Mouse (Mus musculus) forebrain, embryonic 14.5 days (tissue): ENCODE results near the gene Akap8. TPM values are rescaled to one million over a fixed set of nuclear protein-coding genes. Genes with fewer than 3 reads are reported as not detected.
A peak's percentile ranks its signal among the peaks of the same experiment; 100 is the strongest.

Experiments
- ATAC-seq: fragments of 200-750 bp; cut with Nextera tagmentation; 2 replicates; pipeline ENCODE4 v1.8.0; 2017; ENCODE audit warnings: mild to moderate bottlenecking, moderate library complexity
- DNase-seq: peaks from one replicate; pipeline ENCODE4 v3.0.0-alpha.2; 2015; ENCODE audit warnings: low spot score
- H3K27ac ChIP-seq: fragments of 300-500 bp; sonication (generic); 2 replicates; pipeline ENCODE4 v1.5.1; 2014; ENCODE audit warnings: low read depth, mild to moderate bottlenecking, control low read depth, low read length, moderate library complexity
- H3K27me3 ChIP-seq: fragments of 300-500 bp; sonication (generic); replicated peaks from 2 replicates; pipeline ENCODE4 v1.6.1; 2014; ENCODE audit warnings: low read length, control low read depth, mixed read lengths; ENCODE audit not compliant: control insufficient read depth, insufficient read depth
- H3K36me3 ChIP-seq: fragments of 300-500 bp; sonication (generic); 2 replicates; pipeline ENCODE4 v1.6.1; 2014; ENCODE audit warnings: low read length, control low read depth; ENCODE audit not compliant: control insufficient read depth, insufficient read depth
- H3K4me1 ChIP-seq: fragments of 300-500 bp; sonication (generic); 2 replicates; pipeline ENCODE4 v1.6.1; 2014; ENCODE audit warnings: antibody characterized with exemption, low read length, control low read depth; ENCODE audit not compliant: control insufficient read depth, insufficient read depth
- H3K4me2 ChIP-seq: fragments of 300-500 bp; sonication (generic); 2 replicates; pipeline ENCODE4 v1.6.1; 2014; ENCODE audit warnings: mild to moderate bottlenecking, control low read depth, low read length
- H3K4me3 ChIP-seq: fragments of 300-500 bp; sonication (generic); 2 replicates; pipeline ENCODE4 v1.5.1; 2014; ENCODE audit warnings: low read depth, low read length, control low read depth
- H3K9ac ChIP-seq: fragments of 300-500 bp; sonication (generic); 2 replicates; pipeline ENCODE4 v1.6.1; 2014; ENCODE audit warnings: mild to moderate bottlenecking, low read length, control low read depth, moderate library complexity
- H3K9me3 ChIP-seq: fragments of 300-500 bp; sonication (generic); replicated peaks from 2 replicates; pipeline ENCODE4 v1.6.1; 2016; ENCODE audit warnings: low read length, control low read depth, mixed read lengths; ENCODE audit not compliant: control insufficient read depth
- WGBS: fragments of 180-500 bp; shearing (Covaris S2); extraction: QIAGEN DNeasy Blood & Tissue Kit; methylation state at CpG from one replicate; pipeline ENCODE4 v1.1.7; 2014; 5-methylcytosine and 5-hydroxymethylcytosine counted together
- polyA plus RNA-seq: library from polyadenylated mRNA; unstranded; fragments of >200 nt; fragmentation: Nextera tagmentation; extraction: Ambion mirVana; gene quantifications from 2 replicates; pipeline ENCODE4 v1.2.1, GENCODE M21; 2014

Akap8 gene
- polyA plus RNA-seq, 1 experiment from 2014 or later: 33.9 TPM

- H3K9me3 ChIP-seq: no peaks in the 10 kb centered on the region
- peak overlapping the region; percentile 84 for H3K4me2 ChIP-seq
- H3K4me3 ChIP-seq: peak overlapping the region; percentile 92
- H3K9ac ChIP-seq: peak overlapping the region; percentile 96
- H3K4me1 ChIP-seq: peaks cover 10% of the 10 kb centered on the region; the same call in 1 of the 2 replicates
- ATAC-seq (peak; percentile 61), DNase-seq (peak; percentile 68)
- no peaks in the 10 kb centered on the region for H3K36me3 ChIP-seq
- no peaks in the 10 kb centered on the region for H3K27me3 ChIP-seq
- WGBS: under 1% methylated on average over 21 of the region's 41 CpGs
- H3K27ac ChIP-seq: peak overlapping the region; percentile 99
Measured at GRCm38 (mm10) chr17:32283771-32284221, 37.2 kb downstream of the Akap8 start.

GRCm38 (mm10) chr17:32283341-32283740 is 37.7 kb downstream of the Akap8 start:
- peak; percentile 22 for DNase-seq
- WGBS: 10% methylated on average over 7 of the region's 7 CpGs
- Histone ChIP-seq H3K27me3 (no peaks in the 10 kb centered on the region), H3K4me2 (peak overlapping the region; percentile 84), H3K4me3 (peak overlapping the region; percentile 92), H3K4me1 (peaks cover 10% of the 10 kb centered on the region; the same call in 1 of the 2 replicates), H3K9ac (peak overlapping the region; percentile 96), H3K36me3 (no peaks in the 10 kb centered on the region), H3K9me3 (no peaks in the 10 kb centered on the region), H3K27ac (peak overlapping the region; percentile 99)
- no peak; the same call in 1 of the 2 replicates for ATAC-seq

GRCm38 (mm10) chr17:32281611-32282310 is 39.3 kb downstream of the Akap8 start:
- no peak for ATAC-seq
- Histone ChIP-seq H3K9ac (no peak overlapping the region), H3K27ac (no peak overlapping the region), H3K9me3 (no peaks in the 10 kb centered on the region), H3K36me3 (no peaks in the 10 kb centered on the region), H3K4me3 (no peak overlapping the region), H3K27me3 (no peaks in the 10 kb centered on the region), H3K4me1 (peaks cover 10% of the 10 kb centered on the region; the same call in 1 of the 2 replicates), H3K4me2 (0 out of 2 replicates have a peak overlapping the region, but pooled peaks have one; percentile 3)
- no peak for DNase-seq
- 80% methylated on average over 4 of the region's 4 CpGs for WGBS

DNA sequence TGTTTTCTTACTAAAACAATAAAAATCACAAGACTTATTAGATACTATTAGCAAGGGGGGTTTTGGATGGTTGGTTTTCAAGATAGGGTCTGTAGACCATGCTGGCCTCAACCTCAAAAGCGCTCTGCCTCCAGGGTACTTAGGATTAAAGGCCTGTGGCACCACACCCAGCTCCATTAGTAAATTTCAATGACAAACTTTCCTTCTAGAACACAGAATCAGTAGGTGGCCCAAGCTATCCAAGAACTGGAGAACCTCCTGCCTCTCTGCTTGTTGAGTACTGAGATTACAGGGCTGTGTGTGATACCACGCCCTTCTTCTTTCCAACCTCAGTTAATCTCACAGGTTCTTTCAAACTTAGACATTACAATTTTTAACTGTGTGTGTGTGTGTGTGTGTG is 39.9 kb downstream of the Akap8 start:
- no peak overlapping the region for H3K4me3 ChIP-seq
- H3K9ac ChIP-seq: no peak overlapping the region
- no peaks in the 10 kb centered on the region for H3K9me3 ChIP-seq
- no peak for DNase-seq
- WGBS: 94% methylated on average over 2 of the region's 2 CpGs
- no peak overlapping the region for H3K4me2 ChIP-seq
- no peaks in the 10 kb centered on the region for H3K36me3 ChIP-seq
- no peak for ATAC-seq
- no peaks in the 10 kb centered on the region for H3K27me3 ChIP-seq
- H3K4me1 ChIP-seq: peaks cover 10% of the 10 kb centered on the region; the same call in 1 of the 2 replicates
- no peak overlapping the region for H3K27ac ChIP-seq

- Histone ChIP-seq H3K27me3 (no peaks in the 10 kb centered on the region), H3K36me3 (no peaks in the 10 kb centered on the region), H3K9me3 (no peaks in the 10 kb centered on the region), H3K9ac (no peak overlapping the region), H3K4me3 (no peak overlapping the region), H3K4me2 (no peak overlapping the region), H3K27ac (no peak overlapping the region), H3K4me1 (peaks cover 9% of the 10 kb centered on the region; the same call in 1 of the 2 replicates)
- DNase-seq (no peak), ATAC-seq (no peak)
- WGBS: 83% methylated on average over 3 of the region's 3 CpGs
Measured at GRCm38 (mm10) chr17:32280575-32280974, 40.5 kb downstream of the Akap8 start.

DNA sequence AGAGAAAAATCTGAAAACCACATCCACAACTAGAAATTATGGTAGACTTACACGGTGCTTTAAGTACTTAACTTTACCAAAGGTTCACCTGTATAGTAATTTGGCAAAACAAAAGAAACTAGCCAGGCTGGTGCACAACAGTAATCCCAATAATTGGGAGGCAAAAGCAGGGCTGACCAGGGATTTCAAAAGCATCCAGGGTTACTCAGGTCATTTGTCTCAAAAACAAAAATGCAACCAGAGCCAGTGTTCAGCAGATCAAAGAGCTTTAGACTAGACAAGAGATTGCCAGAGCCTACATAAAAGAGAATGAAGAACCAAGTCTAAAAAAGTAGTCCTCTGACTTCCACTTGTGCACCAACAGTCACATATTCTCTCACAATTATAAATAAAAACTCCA is 43.8 kb downstream of the Akap8 start:
- H3K27ac ChIP-seq: no peak overlapping the region
- ATAC-seq (no peak), DNase-seq (no peak)
- no peak overlapping the region for H3K4me2 ChIP-seq
- no peaks in the 10 kb centered on the region for H3K4me1 ChIP-seq
- no peaks in the 10 kb centered on the region for H3K36me3 ChIP-seq
- WGBS: 52% methylated on average over 1 of the region's 1 CpGs
- no peaks in the 10 kb centered on the region for H3K9me3 ChIP-seq
- H3K27me3 ChIP-seq: no peaks in the 10 kb centered on the region
- no peak overlapping the region for H3K4me3 ChIP-seq
- H3K9ac ChIP-seq: no peak overlapping the region

DNA sequence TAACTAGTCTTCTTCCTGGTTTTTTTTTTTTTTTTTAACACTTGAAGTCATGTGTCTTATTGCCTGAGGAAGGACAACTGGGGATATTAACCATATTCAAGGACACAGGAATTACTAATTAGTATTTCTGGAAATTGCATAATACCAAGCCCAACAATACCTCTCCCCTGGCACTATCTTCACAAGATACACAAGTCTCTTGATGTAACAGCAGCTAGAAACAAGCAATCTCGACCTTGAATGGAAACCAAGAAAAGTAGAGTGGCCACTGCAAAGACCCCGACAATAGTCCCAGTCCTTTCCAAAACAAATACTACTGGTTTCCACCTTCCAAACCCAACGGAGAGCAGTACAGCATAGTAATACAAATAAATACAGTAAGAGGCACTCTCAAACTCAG is 45.5 kb downstream of the Akap8 start:
- Histone ChIP-seq H3K27me3 (no peaks in the 10 kb centered on the region), H3K36me3 (no peaks in the 10 kb centered on the region), H3K9ac (no peak overlapping the region), H3K4me1 (no peaks in the 10 kb centered on the region), H3K9me3 (no peaks in the 10 kb centered on the region), H3K27ac (no peak overlapping the region), H3K4me3 (no peak overlapping the region), H3K4me2 (no peak overlapping the region)
- WGBS: 83% methylated on average over 3 of the region's 3 CpGs
- no peak for DNase-seq
- ATAC-seq: no peak

- DNase-seq: no peak
- ATAC-seq: no peak
- Histone ChIP-seq H3K4me3 (no peak overlapping the region), H3K27me3 (no peaks in the 10 kb centered on the region), H3K36me3 (no peaks in the 10 kb centered on the region), H3K27ac (no peak overlapping the region), H3K4me2 (no peak overlapping the region), H3K9ac (no peak overlapping the region), H3K9me3 (no peaks in the 10 kb centered on the region), H3K4me1 (no peaks in the 10 kb centered on the region; the same call in 1 of the 2 replicates)
- 97% methylated on average over 7 of the region's 7 CpGs for WGBS
Measured at GRCm38 (mm10) chr17:32269151-32269550, 51.9 kb downstream of the Akap8 start.

- Histone ChIP-seq H3K4me2 (no peak overlapping the region), H3K4me3 (no peak overlapping the region), H3K9ac (no peak overlapping the region), H3K4me1 (peaks cover 2% of the 10 kb centered on the region; the same call in 1 of the 2 replicates), H3K27me3 (no peaks in the 10 kb centered on the region), H3K27ac (no peak overlapping the region), H3K36me3 (no peaks in the 10 kb centered on the region), H3K9me3 (no peaks in the 10 kb centered on the region)
- ATAC-seq (no peak), DNase-seq (no peak)
- 85% methylated on average over 3 of the region's 3 CpGs for WGBS
Measured at GRCm38 (mm10) chr17:32268540-32268960, 52.5 kb downstream of the Akap8 start.
